Mouse (Mus musculus) induced T-regulatory cell, adult 2 months (primary cell): Measurements from ENCODE around the gene Epb41l1.

ENCODE experiments used
- DNase-seq: peaks from one replicate; pipeline ENCODE4 v3.0.0-alpha.2; 2012; ENCODE audit warnings: low read depth

Epb41l1 gene

DNA sequence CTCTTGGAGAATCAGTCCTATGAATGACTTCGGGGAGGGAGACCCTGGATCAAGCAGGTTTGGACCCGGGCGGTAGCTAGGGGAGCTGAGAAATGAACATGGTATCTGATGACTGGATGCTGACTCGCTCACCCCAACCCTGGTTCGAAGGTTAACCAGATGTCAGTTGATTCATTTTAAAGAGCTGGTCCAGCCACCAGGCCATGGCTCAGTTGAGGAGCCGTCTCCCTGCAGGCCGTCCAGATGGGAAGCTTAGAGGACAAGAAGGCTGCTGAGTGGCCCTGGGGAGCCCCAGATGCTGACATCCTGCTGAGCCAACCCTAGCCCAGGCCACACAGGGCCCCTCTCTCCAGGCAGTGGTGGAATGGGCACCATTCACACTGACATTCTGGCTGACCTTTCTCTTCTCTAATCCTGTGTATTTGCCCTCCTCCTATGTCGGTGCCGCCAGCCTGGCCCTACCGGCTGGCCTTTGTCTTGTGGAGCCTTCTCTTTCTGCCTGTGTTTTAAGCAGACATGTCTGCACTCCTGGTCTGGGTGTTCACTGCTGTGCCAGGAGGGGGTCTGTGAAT, 67.0 kb downstream of the Epb41l1 start:
- no peak for DNase-seq

DNA sequence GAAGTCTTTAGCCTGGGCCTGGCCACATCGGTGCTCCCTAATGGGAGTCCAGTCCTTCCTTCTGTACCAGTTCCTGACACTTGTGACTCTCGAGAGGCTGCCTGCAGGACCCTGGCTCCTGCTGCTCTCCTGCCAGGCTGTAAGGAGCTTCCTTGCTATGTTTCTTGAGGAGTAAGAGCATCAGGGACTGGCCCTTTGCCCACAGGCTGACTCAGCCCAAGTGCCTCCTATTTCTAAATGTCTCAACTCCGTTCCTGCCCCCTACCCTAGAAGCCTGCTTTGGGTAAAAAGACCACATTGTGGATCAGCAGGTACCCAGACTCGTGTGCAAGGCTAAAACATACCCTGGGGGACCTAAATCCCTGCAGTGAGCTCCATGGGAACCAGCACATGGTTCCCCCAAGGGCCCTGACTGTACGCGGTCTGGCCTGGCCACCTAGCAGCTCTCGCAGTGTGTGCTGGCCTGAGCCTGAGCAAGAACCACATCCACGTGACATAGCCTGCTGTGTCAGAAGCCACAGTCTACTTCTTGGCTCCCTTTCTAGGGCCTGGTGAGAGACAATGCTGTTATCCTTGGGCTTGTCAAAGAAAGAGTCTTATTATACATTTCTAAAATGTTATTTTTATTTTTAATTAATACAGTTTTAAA, 67.6 kb downstream of the Epb41l1 start:
- no peak for DNase-seq

DNA sequence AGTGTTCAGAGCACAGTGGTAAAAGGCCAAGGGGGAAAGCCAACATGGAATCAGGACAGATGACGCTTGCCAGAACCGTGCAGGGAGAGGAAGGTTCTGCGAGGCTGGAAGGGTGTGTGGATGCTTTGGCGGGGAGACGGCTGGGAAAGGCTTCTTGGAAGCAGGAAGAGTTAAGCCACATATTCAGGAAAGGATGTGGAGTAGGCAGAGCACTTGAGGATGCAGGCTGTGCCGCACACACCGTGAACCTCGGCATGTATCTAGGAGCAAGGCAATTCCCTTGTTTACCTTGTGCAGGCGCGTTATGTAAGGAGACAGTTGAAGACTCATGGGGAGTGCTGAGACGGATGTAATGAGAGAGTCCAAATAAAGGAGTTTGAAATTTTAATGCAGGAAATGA, 69.5 kb downstream of the Epb41l1 start:
- no peak for DNase-seq

DNA sequence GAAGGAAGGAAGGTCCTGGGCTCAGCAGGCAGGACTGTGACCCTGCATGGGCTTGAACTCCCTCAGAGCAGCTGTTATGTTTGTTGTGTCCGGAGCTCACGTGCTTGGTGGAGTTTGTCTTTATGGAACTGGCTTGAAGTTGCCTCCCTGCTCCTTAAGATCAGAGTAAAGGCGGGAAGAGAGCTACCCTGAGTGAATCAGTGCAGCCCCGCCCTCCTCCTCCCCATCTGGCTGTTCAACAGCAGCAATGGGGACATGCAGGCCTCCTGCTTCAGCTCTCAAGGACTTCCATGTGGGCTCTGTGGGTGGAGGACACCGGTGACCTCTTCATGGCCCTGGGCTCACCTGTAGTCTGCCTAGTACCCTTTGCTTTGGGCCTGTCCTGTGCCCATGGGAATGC, 71.1 kb downstream of the Epb41l1 start:
- no peak for DNase-seq

DNA sequence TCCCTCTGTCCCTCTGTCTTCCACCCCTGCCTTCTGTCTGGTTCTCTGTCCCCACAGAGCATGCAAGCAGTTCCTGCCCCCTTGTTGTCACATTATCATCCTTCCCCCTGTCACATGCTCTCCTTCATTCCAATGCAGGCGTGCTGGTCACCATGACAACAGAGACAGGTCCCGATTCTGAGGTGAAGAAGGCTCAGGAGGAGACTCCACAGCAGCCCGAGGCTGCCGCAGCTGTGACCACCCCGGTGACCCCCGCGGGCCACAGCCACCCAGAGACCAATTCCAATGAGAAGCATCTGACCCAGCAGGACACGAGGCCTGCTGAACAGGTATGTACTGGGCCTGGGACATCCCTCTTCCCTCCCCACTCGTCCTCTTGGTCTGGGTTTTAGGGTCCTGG, 73.1 kb downstream of the Epb41l1 start:
- no peak for DNase-seq

DNA sequence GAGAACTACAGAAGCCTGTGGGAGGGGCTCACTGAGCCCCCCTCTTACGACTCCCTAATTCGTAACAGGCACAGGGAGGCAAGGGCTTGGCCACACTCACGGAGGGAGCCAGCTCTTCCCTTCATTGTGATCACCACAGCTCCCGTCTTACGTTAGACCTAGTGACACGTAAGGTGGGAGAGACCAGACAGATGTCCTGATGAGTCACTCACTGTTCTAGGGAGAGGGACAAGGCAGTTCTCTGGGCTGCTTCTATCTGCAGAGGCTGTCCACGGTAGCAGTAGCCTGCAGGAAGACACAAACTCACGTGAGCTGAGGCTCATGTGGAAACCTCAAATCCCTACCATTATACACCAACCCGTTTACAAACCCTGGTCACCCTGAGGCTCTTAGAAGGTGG, 73.8 kb downstream of the Epb41l1 start:
- no peak for DNase-seq

DNA sequence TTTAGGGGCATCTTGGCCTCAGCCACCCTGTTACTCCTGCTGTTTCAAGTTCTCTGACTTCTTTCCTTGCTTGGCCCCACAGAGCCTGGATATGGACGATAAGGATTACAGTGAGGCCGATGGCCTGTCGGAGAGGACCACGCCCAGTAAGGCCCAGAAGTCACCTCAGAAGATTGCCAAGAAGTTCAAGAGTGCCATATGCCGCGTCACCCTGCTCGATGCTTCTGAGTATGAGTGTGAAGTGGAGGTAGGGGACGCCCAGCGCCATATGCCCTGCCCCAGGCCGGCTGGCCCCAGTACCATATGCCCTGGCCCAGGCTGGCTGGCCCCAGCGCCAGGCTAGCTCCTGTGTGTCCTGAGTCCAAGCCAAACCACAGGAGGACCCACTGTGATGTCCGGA, 74.2 kb downstream of the Epb41l1 start:
- DNase-seq, result no peak

DNA sequence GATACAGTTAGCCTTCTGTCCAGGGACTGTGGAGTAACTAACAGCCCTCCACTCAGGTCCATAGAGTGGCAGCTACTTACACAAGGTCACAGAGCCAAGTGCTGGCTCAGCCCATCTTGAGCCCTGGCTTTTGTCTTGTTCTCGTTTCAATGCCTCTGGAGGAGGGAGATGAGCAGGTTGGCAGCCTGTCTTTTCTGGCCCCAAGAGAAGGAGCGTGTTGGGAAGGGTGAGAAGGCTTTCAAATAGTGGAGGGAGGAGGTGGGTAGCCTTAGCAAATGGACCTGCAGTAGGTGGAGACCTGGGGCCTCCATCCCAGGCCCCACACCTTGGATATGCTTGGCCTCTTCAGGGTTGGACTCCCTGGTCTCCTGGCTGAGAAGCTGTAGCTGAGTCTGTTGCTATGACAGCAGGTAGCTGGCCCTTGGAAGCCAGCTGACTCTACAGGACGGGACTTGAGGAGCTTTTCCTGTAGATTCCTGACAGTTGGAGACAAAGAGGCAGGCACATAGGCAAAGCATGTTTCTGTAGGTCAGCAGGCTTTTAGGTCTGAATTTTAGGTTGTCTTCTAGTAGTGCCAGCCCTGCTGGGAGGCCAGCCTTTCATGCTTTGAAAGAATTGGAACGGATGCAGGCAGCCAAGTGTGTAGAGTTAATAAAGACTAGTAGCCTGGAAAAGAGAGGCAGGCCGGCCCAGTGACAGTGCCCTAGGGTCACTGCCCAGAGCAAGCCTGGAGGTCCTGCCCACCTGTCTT, 76.3 kb downstream of the Epb41l1 start:
- DNase-seq, result no peak

DNA sequence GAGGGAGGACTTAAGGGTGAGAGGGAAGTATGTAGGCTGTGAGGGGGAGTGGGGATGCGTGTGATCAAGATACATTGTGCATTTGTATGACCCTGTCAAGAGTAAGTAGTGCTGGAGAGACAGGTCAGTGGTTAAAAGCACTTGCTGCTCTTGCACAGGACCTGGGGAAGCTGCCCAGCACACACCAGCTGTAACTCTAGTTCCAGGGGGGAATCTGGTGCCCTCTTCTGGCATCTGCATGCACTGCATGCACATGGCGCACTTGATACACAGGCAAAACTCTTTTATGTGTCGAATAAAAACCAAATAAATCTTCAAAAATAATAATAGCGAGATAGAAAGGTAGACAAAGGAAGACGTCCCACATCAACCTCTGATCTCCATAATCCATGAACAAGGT, 77.2 kb downstream of the Epb41l1 start:
- peak; percentile 40 for DNase-seq

DNA sequence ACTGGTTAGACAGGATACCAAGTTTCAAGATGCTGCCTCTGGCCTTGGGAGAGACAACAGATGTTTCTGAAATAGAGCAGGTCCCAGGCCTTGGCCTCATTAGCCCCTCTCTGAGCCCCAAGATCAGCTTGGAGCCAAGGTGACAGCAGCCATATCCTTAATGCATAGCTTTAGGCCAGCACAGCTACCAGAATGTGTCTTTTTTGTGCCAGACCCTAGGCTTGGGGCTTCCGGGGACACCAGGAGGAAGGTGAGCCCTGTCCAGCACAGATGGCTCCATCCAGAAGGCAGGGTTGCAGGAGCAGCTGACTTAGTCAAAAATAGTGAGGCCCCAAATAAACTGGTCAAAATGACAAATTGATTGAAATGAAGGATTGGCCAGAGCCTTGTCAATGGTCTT, 80.3 kb downstream of the Epb41l1 start:
- no peak for DNase-seq

DNA sequence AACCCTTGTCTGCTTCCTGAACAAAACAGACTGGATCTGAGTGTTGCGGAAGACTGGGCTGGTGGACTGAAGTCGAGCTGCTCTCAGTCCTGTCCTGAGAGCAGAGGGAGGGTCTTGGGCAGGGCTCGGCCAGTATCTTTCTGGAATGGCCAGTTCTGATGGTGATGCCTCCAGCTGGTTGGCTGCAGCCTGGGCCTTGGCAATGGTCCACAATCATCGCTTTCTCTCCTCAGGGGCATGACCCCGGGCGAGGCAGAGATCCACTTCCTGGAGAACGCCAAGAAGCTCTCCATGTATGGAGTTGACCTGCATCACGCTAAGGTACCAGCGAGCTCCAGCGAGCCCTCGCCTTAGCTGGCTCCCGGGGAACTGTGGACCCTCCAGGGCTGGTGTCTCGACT, 84.8 kb downstream of the Epb41l1 start:
- no peak for DNase-seq

DNA sequence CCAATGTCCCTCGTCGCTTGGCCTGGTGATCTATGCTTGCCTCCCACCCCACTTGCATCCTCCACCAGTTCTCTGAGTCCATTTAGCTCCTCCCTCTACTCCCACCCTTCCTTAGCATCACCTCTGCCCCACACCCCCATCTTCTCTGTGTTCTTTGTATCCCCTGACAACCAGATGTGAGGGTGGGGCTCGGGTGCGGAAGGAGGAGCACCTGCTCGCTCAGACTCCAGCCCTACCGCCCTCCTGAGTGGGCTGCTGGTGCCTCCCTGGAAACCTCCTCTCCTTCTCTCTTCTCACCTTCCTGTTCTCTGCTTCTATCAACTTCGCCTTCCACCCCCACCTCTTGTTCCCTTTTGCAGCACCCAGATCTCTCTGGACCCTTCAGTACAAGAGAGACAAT, 91.3 kb downstream of the Epb41l1 start:
- no peak for DNase-seq

DNA sequence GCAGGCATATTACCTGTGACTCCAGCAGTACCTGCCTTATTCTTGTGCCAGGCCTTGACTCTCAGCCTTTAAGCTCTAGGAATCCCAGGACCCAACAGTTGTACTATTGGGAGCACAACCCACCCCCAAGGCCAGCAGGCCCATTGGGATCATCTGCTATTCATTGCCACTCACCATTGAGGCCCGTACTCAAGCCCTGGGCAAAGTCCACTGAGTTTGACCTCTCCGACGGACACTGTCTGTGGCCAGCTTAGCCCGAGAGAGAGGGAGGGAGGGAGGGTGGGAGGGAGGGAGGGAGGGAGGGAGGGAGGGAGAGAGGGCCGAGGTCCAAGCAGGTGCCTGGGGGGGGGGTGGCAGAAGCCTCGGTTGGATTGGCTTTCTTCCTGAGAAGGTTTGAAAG, 91.9 kb downstream of the Epb41l1 start:
- DNase-seq, result no peak

DNA sequence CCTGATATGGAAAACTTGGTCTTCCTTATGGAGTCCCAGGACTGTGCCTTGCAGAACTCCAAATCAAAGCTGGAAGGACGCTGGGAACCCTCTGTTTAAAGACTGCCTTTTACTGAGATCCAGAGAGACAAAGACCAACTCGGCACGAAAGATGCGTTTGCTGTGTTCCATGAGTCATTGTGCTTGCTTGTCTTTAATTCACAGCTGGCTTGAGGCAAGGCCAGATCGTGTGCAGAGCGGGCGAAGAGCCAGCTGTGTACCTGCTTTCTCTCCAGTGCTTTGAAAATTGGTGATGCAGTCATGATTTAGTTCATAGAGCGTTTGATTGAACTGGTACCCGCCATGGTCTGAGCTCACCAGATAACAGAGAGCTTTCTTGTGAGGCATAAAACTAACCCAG, 94.4 kb downstream of the Epb41l1 start:
- no peak for DNase-seq

DNA sequence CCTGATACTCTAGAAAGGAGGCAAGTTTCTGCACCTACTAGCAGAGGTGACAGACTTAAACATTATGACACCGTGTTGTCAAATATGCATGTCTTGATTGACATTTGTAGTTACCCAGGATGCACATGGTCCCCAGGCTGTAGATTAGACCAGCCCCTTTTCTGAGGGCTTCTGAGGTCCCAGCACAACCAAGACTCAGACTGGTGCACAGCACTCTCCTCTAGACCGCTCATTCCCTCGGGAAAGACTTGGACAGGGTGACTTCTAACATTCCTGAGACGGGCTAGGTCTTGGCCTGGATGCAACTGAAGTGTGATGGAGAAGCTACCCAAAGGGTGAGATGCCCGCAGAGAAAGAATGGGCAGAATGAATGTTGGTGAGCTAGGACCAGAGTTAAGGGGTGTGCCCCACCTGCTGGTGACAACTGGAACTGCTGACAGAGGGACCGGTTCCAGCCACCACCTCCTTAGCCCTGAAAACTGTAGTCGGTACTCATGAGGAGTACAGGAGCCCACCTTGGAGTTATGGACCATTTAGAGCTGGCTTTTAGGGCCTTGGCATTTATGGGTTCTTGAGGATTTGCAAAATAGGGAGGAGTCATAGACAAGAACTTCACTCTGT, 95.0 kb downstream of the Epb41l1 start:
- DNase-seq, result peak; percentile 66

DNA sequence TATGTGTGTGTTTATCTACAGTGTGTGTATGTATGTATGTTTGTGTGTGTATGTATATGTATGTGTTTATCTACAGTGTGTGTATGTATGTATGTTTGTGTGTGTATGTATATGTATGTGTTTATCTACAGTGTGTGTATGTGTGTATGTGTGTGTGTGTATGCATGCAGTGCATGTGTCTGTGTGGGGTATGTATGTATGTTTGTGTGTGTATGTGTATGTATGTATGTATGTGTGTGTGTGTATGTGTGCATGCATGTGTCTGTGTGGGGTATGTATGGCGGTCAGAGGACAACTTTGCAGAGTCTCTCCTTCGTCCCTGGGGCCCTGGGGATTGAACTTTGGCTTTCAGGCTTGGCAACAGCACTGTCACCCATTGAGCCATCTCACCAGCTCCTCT, 96.0 kb downstream of the Epb41l1 start:
- peak; percentile 14 for DNase-seq

DNA sequence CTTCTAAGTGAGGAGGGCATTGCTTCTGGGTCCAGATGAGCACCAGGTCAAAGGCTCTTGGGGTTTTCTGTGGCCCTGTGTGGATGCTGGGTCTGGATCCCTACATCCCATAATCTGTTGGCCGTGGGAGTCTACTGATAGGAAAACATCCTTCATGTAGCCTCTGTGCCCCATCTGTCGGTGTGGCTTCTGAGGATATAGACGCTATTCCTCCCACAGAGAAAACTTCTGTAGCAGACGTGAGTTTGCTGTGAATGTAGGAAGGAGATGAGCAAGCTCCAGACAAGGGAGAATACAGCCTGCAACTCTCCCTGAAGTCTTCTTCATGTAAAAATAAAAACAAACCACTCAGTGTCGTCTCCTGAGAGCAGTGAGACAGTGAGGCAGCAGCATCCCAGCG, 97.6 kb downstream of the Epb41l1 start:
- no peak for DNase-seq

DNA sequence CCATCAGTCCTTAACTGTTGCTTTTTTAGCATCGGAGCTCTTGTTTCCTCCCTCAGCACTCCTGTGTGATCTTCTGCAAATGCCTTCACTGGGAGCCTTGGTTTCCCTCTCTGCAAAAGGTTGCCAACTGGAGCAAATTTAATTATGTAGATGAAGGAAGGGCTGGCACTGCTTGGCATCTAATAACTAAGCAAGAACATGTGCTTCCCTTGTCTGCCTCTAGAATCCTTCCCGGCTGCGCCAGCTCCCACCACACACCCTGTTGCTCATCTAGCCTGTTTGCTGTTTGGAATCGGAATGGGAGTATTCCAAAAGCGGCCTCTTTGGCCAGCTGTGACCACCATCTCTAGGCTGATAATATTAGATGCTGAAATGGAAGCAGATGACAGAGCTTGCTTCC, 98.9 kb downstream of the Epb41l1 start:
- no peak for DNase-seq

DNA sequence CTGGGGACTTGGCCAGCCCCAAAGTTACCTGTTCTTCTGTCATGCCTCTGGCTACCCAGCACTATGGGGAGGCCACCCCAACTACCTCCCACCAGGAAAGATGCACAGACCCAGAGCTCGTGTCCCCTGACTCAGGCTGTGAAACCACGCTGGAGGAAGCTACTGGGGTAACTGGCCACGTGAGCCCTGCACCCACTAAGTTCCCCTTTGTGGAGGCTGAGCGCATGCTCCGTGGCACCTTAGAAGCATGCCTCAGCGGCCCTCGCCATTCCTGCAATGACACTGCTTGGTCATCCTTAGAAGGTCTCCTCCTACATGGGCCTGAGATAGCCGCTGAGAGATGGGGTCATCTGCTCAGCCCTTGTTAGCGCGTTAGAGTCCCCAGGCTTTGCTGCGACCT, 102.3 kb downstream of the Epb41l1 start:
- DNase-seq, result no peak

DNA sequence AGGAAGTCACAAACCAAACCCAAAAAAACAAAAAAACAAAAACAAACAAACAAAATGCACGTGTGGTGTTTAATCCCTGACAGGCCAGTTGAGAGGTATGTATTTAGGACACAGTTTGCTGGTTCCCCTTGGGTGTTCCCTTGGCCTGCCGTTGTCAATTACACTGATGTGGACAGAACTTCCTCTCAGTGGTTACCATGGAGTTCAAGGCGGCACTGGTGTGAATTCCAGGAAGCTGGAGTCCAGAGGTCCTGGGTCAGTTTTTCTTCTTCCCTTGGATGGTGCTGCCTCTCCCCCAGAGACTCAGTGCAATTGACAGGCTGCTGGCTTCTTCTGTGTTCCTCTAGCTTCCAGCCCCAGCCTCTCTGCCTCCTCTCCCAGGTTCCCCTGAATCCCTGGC, 103.4 kb downstream of the Epb41l1 start:
- DNase-seq, result no peak

DNA sequence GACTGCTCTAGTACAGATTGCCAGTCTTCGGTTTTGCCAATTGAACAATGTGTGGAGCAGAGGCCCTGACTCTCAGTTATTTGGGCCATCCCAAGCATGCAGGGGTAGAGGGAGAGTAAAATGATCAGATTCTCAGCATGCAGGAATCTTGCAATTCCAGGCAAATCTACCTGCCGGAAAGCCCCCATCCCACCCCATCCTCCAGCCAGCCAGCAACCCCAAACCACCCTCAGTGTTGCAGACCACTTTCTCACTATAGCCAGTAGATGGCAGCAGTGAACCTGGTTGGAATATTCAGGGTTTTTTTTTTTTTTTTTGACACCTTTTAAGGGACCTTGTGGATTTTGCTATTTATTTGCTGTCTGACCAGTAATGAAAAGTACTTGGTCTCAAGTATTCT, 109.0 kb downstream of the Epb41l1 start:
- DNase-seq, result peak; percentile 66

DNA sequence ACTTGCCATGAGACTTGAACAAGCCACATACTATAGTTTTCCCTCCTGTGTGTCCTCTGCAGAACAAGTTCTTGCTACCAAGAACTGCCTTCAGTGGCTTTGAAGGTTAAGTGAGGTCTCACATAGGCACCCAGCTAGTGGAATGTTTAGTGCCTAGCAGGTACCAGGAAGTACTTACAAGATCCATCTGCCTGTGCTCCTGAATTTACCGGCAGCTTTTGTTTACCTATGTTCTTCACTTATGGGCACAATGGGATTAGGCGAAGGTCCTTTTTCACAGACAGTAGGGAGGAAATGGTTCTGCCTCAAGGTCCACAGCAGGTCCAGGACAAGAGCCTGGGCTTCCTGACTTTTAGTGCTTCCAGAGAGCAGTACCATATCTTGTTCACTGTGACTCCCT, 112.5 kb downstream of the Epb41l1 start:
- no peak for DNase-seq

DNA sequence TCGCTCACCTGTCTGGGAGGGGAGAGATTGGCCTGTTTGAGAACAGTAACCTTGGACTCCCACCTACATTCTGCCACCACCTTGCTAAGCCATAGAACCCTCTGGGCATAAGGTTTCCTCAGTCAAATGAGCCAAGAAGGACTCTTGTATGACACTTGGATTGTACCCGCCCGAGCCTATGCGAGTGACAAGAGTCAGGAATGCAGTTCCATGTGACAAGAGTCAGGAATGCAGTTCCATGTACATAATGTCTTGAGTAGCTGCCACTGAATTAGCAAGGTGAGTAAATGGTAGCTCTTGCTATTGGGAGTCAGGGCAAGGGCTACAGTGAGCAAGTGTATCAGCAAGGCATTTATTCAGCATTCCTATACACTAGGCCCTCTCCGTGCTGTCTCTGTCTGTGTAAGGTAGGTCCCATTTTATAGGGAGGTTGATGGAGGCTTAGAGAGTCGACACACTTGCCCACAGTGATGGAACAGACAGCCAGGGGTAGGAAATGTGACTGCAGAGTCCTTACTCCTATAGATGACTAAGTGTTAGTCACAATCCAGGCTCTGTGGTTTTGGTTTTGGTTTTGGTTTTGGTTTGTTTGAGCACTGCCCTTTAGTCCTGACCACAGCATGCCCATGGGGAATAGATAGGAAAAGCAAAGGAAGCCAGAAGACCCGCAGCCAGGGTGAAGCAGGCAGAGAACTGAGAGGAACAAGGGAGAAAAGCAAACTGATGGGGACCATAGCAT, 118.3 kb downstream of the Epb41l1 start:
- peak; percentile 15 for DNase-seq
